Mouse (Mus musculus) kidney, embryonic 16.5 days (tissue): ENCODE results near the gene Iglon5. TPM values are rescaled to one million over a fixed set of nuclear protein-coding genes. Genes with fewer than 3 reads are reported as not detected.

Experiments used
- ATAC-seq: fragments of 200-750 bp; cut with Nextera tagmentation; 2 replicates; pipeline ENCODE4 v1.8.0; 2017; ENCODE audit warnings: moderate TSS enrichment; ENCODE audit not compliant: low FRiP score, low TSS enrichment
- H3K27ac ChIP-seq: fragments of 300-500 bp; sonication (generic); 2 replicates; pipeline ENCODE4 v1.5.1; 2014; ENCODE audit warnings: low read length
- H3K27me3 ChIP-seq: fragments of 300-500 bp; sonication (generic); 2 replicates; pipeline ENCODE4 v1.6.1; 2014; ENCODE audit warnings: low read length, control low read depth, mixed read lengths; ENCODE audit not compliant: insufficient read depth
- H3K36me3 ChIP-seq: fragments of 300-500 bp; sonication (generic); 2 replicates; pipeline ENCODE4 v1.6.1; 2014; ENCODE audit warnings: low read length, control low read depth, mixed read lengths; ENCODE audit not compliant: insufficient read depth
- H3K4me1 ChIP-seq: fragments of 300-500 bp; sonication (generic); 2 replicates; pipeline ENCODE4 v1.6.1; 2014; ENCODE audit warnings: low read length, control low read depth, mixed read lengths; ENCODE audit not compliant: insufficient read depth
- H3K4me2 ChIP-seq: fragments of 300-500 bp; sonication (generic); replicated peaks from 2 replicates; pipeline ENCODE4 v1.6.1; 2014; ENCODE audit warnings: low read depth, low read length
- H3K4me3 ChIP-seq: fragments of 300-500 bp; sonication (generic); 2 replicates; pipeline ENCODE4 v1.5.1; 2014; ENCODE audit warnings: mild to moderate bottlenecking, low read length
- H3K9ac ChIP-seq: fragments of 300-500 bp; sonication (generic); replicated peaks from 2 replicates; pipeline ENCODE4 v1.6.1; 2014; ENCODE audit warnings: low read length
- H3K9me3 ChIP-seq: fragments of 300-500 bp; sonication (generic); 2 replicates; pipeline ENCODE4 v1.6.1; 2016; ENCODE audit warnings: low read length, control low read depth
- WGBS: fragments of 180-500 bp; shearing (Covaris S2); extraction: QIAGEN DNeasy Blood & Tissue Kit; methylation state at CpG from one replicate; pipeline ENCODE4 v1.1.7; 2014; 5-methylcytosine and 5-hydroxymethylcytosine counted together
- microRNA-seq: library from miRNA; unstranded; fragments of <30 nt; microRNA quantifications from one replicate; pipeline ENCODE4, GENCODE M21; 2016
- polyA plus RNA-seq: library from polyadenylated mRNA; unstranded; fragments of >200 nt; fragmentation: Nextera tagmentation; extraction: Ambion mirVana; gene quantifications from 2 replicates; pipeline ENCODE4 v1.2.1, GENCODE M21; 2015

Gene Iglon5
- polyA plus RNA-seq, 1 experiment from 2014 or later, result 0.37 TPM

DNA sequence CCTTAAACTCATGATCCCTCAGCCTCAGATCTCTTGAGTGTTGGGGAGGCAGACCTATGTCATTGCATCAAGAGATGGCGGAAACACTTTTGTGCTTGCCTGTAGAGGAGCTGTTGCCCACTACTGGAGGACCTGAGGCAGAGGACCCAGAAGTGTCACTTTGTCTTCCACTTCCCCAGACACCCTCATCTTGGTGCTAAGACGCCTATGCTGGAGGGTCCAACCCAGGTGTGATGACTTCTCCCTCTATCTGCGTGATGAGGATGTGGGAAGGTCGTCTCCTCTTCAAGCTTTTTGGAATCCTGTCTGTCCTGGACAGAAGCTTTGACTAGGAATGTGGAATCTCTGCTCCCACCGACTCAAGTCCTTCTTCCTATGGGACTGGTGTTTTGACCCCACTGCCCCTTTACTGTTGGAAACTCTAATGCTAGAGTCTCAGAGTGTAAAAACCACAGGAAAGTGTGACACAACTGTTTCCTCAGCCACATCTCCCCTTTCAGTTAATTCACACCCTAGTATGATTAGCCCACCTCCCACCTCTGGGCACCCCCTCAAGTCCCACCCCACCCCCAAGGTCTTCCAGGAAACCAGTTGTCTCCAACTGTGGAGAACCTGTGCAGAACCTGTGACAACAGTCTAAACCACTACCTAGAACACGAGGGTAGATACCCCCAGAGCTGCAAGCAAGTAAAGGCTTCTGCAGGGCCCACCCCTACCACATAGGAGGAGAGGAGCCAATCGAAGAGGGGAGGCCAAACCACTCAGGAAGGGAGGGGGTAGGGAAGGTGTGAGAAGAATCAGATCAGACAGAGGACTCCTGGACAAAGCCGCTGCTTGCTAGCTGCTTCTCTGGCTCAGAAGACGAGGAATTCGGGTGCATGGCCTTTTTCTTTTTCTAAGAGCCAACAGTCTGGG lies 53.3 kb downstream of the Iglon5 start, which contains the start of gene Nkg7:
Gene Nkg7, plus strand, starts transcription at position 733 of the 915 bp plus-strand sequence.
- H3K36me3 ChIP-seq, result no peaks in the 10 kb centered on the region
- H3K4me3 ChIP-seq, result no peak within 1 kb of the TSS
- H3K27ac ChIP-seq, result no peak within 1 kb of the TSS
- ATAC-seq, result no peak
- no peak within 1 kb of the TSS for H3K9ac ChIP-seq
- H3K4me2 ChIP-seq, result no peak within 1 kb of the TSS
- no peaks in the 10 kb centered on the region for H3K27me3 ChIP-seq
- no peaks in the 10 kb centered on the region for H3K4me1 ChIP-seq
- 63% methylated on average over 10 of the region's 10 CpGs for WGBS
- H3K9me3 ChIP-seq, result no peaks in the 10 kb centered on the region

DNA sequence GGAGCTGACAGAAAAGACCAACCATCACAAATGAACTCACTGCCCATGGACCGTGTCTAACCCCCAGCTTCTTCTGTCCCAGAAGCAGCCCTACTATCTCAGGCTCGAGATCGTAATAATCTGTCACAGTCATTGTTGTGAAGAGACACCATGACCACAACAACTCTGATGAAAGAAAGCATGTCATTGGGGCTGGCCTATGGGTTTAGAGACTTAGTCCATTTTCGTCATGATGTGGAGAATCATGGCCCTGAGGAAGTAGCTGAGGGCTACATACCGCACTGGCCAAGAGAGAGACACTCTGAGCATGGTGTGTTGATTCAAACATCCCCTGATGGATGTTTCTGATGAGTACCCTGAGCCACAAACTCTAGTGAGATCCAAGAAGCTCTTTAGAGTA lies 55.2 kb downstream of the Iglon5 start:
- no peak for ATAC-seq

DNA sequence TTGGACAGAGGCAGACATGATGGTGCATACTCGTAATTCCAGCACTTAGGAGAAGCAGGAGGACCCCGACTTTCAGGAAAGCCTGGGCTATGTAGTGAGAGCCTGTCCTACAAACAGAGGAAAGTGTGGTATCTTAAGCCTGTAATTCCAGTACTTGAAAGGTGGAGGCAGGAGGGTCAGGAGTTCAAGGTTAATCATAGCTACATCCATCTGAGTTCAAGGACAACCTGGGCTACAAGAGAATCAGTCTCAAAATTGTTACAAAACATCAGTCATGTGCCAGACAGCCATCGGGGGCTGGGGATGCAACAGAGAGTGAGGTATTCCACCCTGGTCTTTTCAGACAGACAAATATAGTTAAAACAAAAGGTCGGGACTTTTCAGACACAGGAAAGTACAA lies 57.0 kb downstream of the Iglon5 start:
- ATAC-seq, result no peak
- Histone ChIP-seq H3K4me1 (no peaks in the 10 kb centered on the region), H3K4me2 (no peak overlapping the region), H3K4me3 (no peak overlapping the region), H3K36me3 (no peaks in the 10 kb centered on the region), H3K27me3 (no peaks in the 10 kb centered on the region), H3K27ac (no peak overlapping the region), H3K9ac (no peak overlapping the region), H3K9me3 (no peaks in the 10 kb centered on the region)
- WGBS, result 80% methylated on average over 4 of the region's 4 CpGs

More for the DNA sequence above, 55.2 kb downstream of the Iglon5 start:
- Histone ChIP-seq H3K4me3 (no peak overlapping the region), H3K36me3 (no peaks in the 10 kb centered on the region), H3K27me3 (no peaks in the 10 kb centered on the region), H3K27ac (no peak overlapping the region), H3K9ac (no peak overlapping the region), H3K9me3 (no peaks in the 10 kb centered on the region), H3K4me2 (no peak overlapping the region), H3K4me1 (no peaks in the 10 kb centered on the region)
- 86% methylated on average over 5 of the region's 5 CpGs for WGBS

- Histone ChIP-seq H3K4me2 (no peak overlapping the region), H3K36me3 (no peaks in the 10 kb centered on the region), H3K9ac (no peak overlapping the region), H3K4me1 (no peaks in the 10 kb centered on the region), H3K27me3 (no peaks in the 10 kb centered on the region), H3K9me3 (no peaks in the 10 kb centered on the region), H3K27ac (no peak overlapping the region), H3K4me3 (no peak overlapping the region)
- 63% methylated on average over 4 of the region's 4 CpGs for WGBS
- no peak for ATAC-seq
Measured at GRCm38 (mm10) chr7:43429500-43429899, 60.4 kb downstream of the Iglon5 start.

DNA sequence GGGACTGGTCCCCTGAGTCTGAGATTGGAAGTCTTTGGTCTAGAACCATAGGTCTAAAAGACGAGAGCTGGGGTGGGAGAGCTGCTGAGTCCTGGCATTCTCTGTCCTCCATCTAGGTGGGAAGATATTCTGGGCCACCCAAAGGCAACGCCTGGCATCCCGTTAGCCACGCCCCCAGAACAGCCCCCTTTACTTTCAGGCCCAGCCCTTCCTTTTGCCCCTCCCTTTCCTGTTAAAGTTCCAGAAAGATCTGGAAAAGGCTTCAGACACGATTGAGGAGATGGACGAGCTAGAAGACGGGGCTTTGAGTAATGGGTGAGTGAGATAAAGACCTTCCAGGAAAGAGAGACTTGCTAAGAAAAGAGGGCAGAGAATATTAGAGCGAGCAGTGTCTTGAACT lies 62.5 kb downstream of the Iglon5 start, which contains the start of gene Lim2:
Gene Lim2, plus strand, starts transcription at position 265 of the 400 bp plus-strand sequence.
- no peaks in the 10 kb centered on the region; the same call in 1 of the 2 replicates for H3K4me1 ChIP-seq
- no peak within 1 kb of the TSS for H3K4me3 ChIP-seq
- no peak for ATAC-seq
- no peak within 1 kb of the TSS for H3K4me2 ChIP-seq
- no peaks in the 10 kb centered on the region for H3K9me3 ChIP-seq
- H3K9ac ChIP-seq, result no peak within 1 kb of the TSS
- no peaks in the 10 kb centered on the region for H3K27me3 ChIP-seq
- H3K36me3 ChIP-seq, result no peaks in the 10 kb centered on the region
- 88% methylated on average over 8 of the region's 8 CpGs for WGBS
- H3K27ac ChIP-seq, result no peak within 1 kb of the TSS

- H3K9me3 ChIP-seq, result no peaks in the 10 kb centered on the region
- H3K36me3 ChIP-seq, result no peaks in the 10 kb centered on the region
- no peak for ATAC-seq
- no peaks in the 10 kb centered on the region; the same call in 1 of the 2 replicates for H3K4me1 ChIP-seq
- H3K4me3 ChIP-seq, result no peak overlapping the region
- H3K27ac ChIP-seq, result no peak overlapping the region
- no peaks in the 10 kb centered on the region for H3K27me3 ChIP-seq
- 61% methylated on average over 3 of the region's 3 CpGs for WGBS
- H3K9ac ChIP-seq, result no peak overlapping the region
- H3K4me2 ChIP-seq, result no peak overlapping the region
Measured at GRCm38 (mm10) chr7:43423991-43424625, 65.8 kb downstream of the Iglon5 start.

DNA sequence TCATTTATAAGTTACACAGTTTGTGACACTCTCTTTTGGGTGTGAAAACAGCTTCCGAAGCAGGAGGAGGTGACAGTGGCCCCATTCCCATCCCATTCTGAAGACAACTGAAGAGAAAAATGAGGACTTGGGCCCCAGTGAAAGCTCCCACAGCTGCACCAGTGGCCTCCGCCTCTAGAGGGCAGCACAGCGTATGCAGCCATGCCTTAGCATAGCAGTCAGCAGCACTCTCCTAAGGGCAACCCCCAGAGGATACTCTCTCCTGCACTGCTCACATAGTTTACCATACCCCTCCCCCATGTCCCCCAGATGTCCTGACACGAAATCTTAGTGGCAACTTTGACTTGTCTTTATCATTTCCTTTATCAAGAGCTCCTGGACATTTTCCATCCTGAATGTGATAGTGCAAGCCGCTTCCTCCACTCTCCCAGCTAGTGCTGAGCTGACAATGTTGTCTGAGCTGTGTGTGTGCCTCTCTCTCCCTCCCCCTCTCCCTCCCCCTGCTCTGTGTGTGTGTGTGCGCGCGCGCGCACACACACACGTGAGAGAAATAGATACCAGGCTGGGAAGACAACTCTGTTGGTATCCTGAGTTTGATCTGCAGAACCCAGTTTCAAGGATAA lies 66.8 kb downstream of the Iglon5 start:
- H3K27ac ChIP-seq, result no peak overlapping the region
- no peaks in the 10 kb centered on the region for H3K9me3 ChIP-seq
- H3K4me1 ChIP-seq, result no peaks in the 10 kb centered on the region; the same call in 1 of the 2 replicates
- H3K4me3 ChIP-seq, result no peak overlapping the region
- H3K36me3 ChIP-seq, result no peaks in the 10 kb centered on the region
- 0 out of 2 replicates have a peak overlapping the region, but pooled peaks have one; percentile 23 for H3K4me2 ChIP-seq
- H3K27me3 ChIP-seq, result no peaks in the 10 kb centered on the region
- 16% methylated on average over 11 of the region's 11 CpGs for WGBS
- peak; percentile 97 for ATAC-seq
- 0 out of 2 replicates have a peak overlapping the region, but pooled peaks have one; percentile 6 for H3K9ac ChIP-seq

Small RNA genes lying within 50 kb of the gene (microRNA-seq; reads per million reads assigned to microRNA genes)
- not detected for gene Mir7051

Other genes with a start within 250 kb of the Iglon5 start
- gene Zfp715, start 176.8 kb downstream of the Iglon5 start, polyA plus RNA-seq, result 14.9 TPM in 2 replicates
- not detected in 2 replicates for gene Siglecf, start 138.7 kb downstream of the Iglon5 start, polyA plus RNA-seq
- gene Siglecg, start 81.9 kb downstream of the Iglon5 start, polyA plus RNA-seq, result 1.6 and 2.4 TPM in 2 replicates
- not detected in 2 replicates for gene Lim2, start 62.4 kb downstream of the Iglon5 start, polyA plus RNA-seq
- 0.92 TPM in 1 of 2 replicates, not detected in the other for gene Nkg7, start 53.0 kb downstream of the Iglon5 start, polyA plus RNA-seq
- gene Cldnd2, start 49.3 kb downstream of the Iglon5 start, polyA plus RNA-seq, result not detected in 2 replicates
- 383 and 436 TPM in 2 replicates for gene Etfb, start 46.0 kb downstream of the Iglon5 start, polyA plus RNA-seq
- gene Gm45233, start 45.9 kb downstream of the Iglon5 start, polyA plus RNA-seq, result 1.2 TPM in 1 of 2 replicates, not detected in the other
- gene Vsig10l, start 26.9 kb downstream of the Iglon5 start, polyA plus RNA-seq, result 4.6 and 5.5 TPM in 2 replicates
- gene 4931406B18Rik, start 15.9 kb upstream of the Iglon5 start, polyA plus RNA-seq, result not detected in 2 replicates
- 0.49 and 0.81 TPM in 2 replicates for gene Cd33, start 54.4 kb upstream of the Iglon5 start, polyA plus RNA-seq
- gene Zfp658, start 72.2 kb upstream of the Iglon5 start, polyA plus RNA-seq, result 3.7 and 3.8 TPM in 2 replicates
- 13.8 and 14.1 TPM in 2 replicates for gene Zfp719, start 89.5 kb upstream of the Iglon5 start, polyA plus RNA-seq
- gene Zfp819, start 117.1 kb upstream of the Iglon5 start, polyA plus RNA-seq, result 0.06 and 0.24 TPM in 2 replicates
- gene Ceacam18, start 144.6 kb upstream of the Iglon5 start, polyA plus RNA-seq, result not detected in 2 replicates
- 0.64 and 1.3 TPM in 2 replicates for gene Siglece, start 170.1 kb upstream of the Iglon5 start, polyA plus RNA-seq
- gene Ctu1, start 181.9 kb upstream of the Iglon5 start, polyA plus RNA-seq, result 15.7 and 19.7 TPM in 2 replicates
- gene Klk14, start 200.3 kb upstream of the Iglon5 start, polyA plus RNA-seq, result not detected in 2 replicates
- 0.29 and 0.58 TPM in 2 replicates for gene Klk13, start 222.5 kb upstream of the Iglon5 start, polyA plus RNA-seq